Mouse (Mus musculus): ENCODE measurements around the gene Umad1. TPM values are rescaled to one million over a fixed set of nuclear protein-coding genes. Genes with fewer than 3 reads are reported as not detected.

The Umad1 gene
- polyA plus RNA-seq, 1 experiment from 2014 or later: 18.0 TPM

DNA sequence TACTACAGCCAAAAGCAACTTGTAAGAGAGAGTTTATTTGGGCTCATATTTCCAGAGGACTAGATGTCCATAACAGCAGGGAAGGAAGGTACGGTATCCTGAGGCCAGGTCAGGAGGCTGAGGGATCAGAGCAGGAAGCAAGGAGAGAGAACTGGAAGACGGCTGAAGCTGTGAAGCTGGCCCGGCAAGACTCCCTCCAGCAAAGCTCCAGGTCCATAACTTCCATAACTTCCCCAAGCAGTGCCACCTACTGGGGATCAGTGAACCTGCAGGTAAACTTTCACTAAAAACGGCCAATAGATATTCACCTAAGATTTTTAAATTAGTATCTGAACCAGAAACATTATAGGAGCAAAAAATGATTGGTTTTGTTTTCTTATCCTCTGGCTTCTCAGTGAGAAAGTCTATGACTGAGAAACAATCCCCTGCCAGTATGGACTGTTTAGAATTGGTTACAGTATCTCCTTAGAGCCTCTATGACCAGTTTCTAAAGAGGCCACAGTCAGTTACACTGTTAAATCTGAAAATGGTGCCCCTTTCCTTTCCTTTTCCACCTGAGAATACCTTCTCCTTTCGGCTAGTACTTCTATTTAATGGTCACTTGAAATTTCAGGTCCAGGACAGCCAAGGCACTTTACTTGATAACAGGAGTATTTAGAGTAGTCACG is 15.4 kb downstream of the Umad1 start:
- H3K4me2 ChIP-seq (ENCODE audit: low read depth, severe bottlenecking): no peak overlapping the region
- no peak overlapping the region for H3K27ac ChIP-seq (replicated peaks; ENCODE audit: low read depth, low read length)
- no peaks in the 10 kb centered on the region for H3K9me3 ChIP-seq (ENCODE audit: control insufficient read depth, low read length)
- no peaks in the 10 kb centered on the region for H3K4me1 ChIP-seq (ENCODE audit: control insufficient read depth, insufficient read depth, low read length)
- ATAC-seq (ENCODE audit: insufficient number of reproducible peaks, low FRiP score, low TSS enrichment, low read depth): no peak; the same call in 1 of the 2 replicates
- H3K4me3 ChIP-seq (ENCODE audit: low read depth, low read length): no peak overlapping the region
- 39% methylated on average over 6 of the region's 6 CpGs for WGBS
- no peaks in the 10 kb centered on the region for H3K36me3 ChIP-seq (ENCODE audit: control insufficient read depth, insufficient read depth, low read length)
- H3K27me3 ChIP-seq (ENCODE audit: control insufficient read depth, insufficient read depth, low read length): no peaks in the 10 kb centered on the region
- H3K9ac ChIP-seq (ENCODE audit: low read length): no peak overlapping the region
- peak; percentile 76 for DNase-seq (ENCODE audit: low spot score)

DNA sequence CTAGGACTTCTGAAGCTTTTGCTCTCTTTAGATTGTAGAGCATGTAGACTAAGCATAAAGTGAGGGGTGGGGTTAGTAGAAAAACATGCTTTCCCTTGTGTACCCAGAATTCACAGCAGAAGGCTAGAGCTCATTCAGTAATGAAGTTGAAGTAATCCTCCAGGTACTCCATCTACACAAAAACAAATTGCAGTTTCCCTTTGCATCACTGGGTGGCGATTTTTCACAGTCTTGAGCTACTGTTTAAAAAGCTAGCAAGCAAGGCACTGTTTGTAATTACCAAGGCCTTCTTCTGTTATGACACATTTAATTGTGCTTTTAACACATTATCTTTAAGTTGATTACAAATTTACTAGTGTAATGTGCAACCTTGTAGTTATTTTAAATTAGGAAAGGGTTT is 16.0 kb downstream of the Umad1 start:
- H3K9me3 ChIP-seq (ENCODE audit: control insufficient read depth, low read length): no peaks in the 10 kb centered on the region
- peak; percentile 54 for DNase-seq (ENCODE audit: low spot score)
- H3K9ac ChIP-seq (ENCODE audit: low read length): no peak overlapping the region
- H3K4me3 ChIP-seq (ENCODE audit: low read depth, low read length): no peak overlapping the region
- H3K4me2 ChIP-seq (ENCODE audit: low read depth, severe bottlenecking): no peak overlapping the region
- 7% methylated on average over 1 of the region's 1 CpGs for WGBS
- no peak for ATAC-seq (ENCODE audit: insufficient number of reproducible peaks, low FRiP score, low TSS enrichment, low read depth)
- H3K27ac ChIP-seq (replicated peaks; ENCODE audit: low read depth, low read length): no peak overlapping the region
- H3K36me3 ChIP-seq (ENCODE audit: control insufficient read depth, insufficient read depth, low read length): no peaks in the 10 kb centered on the region
- H3K4me1 ChIP-seq (ENCODE audit: control insufficient read depth, insufficient read depth, low read length): no peaks in the 10 kb centered on the region
- H3K27me3 ChIP-seq (ENCODE audit: control insufficient read depth, insufficient read depth, low read length): no peaks in the 10 kb centered on the region

DNA sequence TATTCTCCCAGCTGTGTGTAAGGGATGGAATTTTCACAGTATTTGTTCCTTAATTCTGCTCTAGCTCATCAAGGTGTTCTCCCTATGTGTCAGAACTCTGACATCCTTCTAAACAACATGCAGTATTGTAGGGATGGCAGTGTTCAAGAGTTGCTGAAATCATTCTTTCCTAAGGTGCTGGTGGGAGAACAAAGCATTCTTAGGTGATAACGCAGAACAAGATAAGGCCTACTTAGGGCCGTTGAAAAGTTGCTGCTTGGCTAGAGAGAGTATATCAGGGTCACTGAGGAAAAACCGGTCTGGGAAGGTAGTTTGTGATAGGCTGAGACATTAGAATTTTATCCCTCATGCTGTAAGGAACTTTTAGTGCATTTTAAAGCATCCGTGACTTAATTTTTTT is 17.3 kb downstream of the Umad1 start:
- Histone ChIP-seq H3K4me1 (ENCODE audit: control insufficient read depth, insufficient read depth, low read length) (no peaks in the 10 kb centered on the region), H3K27ac (replicated peaks; ENCODE audit: low read depth, low read length) (no peak overlapping the region), H3K9me3 (ENCODE audit: control insufficient read depth, low read length) (no peaks in the 10 kb centered on the region), H3K4me3 (ENCODE audit: low read depth, low read length) (no peak overlapping the region), H3K4me2 (ENCODE audit: low read depth, severe bottlenecking) (no peak overlapping the region), H3K27me3 (ENCODE audit: control insufficient read depth, insufficient read depth, low read length) (no peaks in the 10 kb centered on the region), H3K36me3 (ENCODE audit: control insufficient read depth, insufficient read depth, low read length) (no peaks in the 10 kb centered on the region), H3K9ac (ENCODE audit: low read length) (no peak overlapping the region)
- DNase-seq (ENCODE audit: low spot score): no peak
- ATAC-seq (ENCODE audit: insufficient number of reproducible peaks, low FRiP score, low TSS enrichment, low read depth): no peak
- WGBS: 77% methylated on average over 4 of the region's 4 CpGs

DNA sequence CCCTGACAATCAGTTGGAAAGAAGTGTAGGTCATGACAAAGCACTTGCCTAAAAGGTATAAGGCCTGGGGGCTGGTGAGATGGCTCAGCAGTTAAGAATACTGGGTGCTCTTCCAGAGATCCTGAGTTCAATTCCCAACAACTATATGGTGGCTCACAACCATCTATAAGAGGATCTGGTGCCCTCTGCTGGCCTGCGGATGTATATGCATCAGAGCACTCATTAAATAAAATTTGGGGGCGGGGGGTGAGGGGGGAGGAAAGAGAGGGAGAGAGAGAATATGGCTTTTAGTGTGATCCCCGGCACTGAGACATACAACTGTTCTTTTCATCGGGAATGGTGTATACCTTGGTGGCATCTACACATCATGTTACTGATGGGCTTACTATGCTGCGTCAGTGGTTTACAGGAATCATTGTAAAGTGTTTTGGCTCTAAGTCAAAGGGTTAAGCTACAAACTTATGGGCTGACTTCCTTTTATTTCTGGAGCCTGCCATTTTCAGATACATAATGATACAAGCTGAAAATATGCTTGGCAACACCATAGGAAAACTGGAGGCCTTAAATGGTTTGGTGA is 19.4 kb downstream of the Umad1 start:
- no peak overlapping the region for H3K27ac ChIP-seq (replicated peaks; ENCODE audit: low read depth, low read length)
- H3K4me1 ChIP-seq (ENCODE audit: control insufficient read depth, insufficient read depth, low read length): no peaks in the 10 kb centered on the region
- ATAC-seq (ENCODE audit: insufficient number of reproducible peaks, low FRiP score, low TSS enrichment, low read depth): no peak
- no peak overlapping the region for H3K4me3 ChIP-seq (ENCODE audit: low read depth, low read length)
- H3K36me3 ChIP-seq (ENCODE audit: control insufficient read depth, insufficient read depth, low read length): no peaks in the 10 kb centered on the region
- 81% methylated on average over 5 of the region's 5 CpGs for WGBS
- H3K27me3 ChIP-seq (ENCODE audit: control insufficient read depth, insufficient read depth, low read length): no peaks in the 10 kb centered on the region
- DNase-seq (ENCODE audit: low spot score): no peak
- H3K4me2 ChIP-seq (ENCODE audit: low read depth, severe bottlenecking): no peak overlapping the region
- no peaks in the 10 kb centered on the region for H3K9me3 ChIP-seq (ENCODE audit: control insufficient read depth, low read length)
- H3K9ac ChIP-seq (ENCODE audit: low read length): no peak overlapping the region

DNA sequence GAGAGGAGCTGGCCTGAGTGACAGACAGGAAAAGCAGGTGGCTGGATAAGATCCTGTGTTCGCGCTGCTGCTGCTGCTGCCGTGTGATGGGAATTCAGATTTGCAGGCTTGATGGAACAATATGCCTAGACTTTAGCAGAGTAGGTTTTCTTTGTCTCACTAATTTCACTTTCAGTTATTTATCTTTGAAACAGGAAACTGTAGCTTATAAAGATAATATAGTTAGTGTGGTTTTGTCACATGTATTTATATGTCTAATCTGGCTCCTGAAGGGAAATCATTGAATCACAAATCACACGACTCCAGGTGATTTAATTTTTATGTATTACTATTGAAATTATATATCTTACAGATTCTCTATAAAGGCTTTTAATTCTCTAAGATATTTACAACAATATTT is 24.2 kb downstream of the Umad1 start:
- Histone ChIP-seq H3K9me3 (ENCODE audit: control insufficient read depth, low read length) (no peaks in the 10 kb centered on the region), H3K9ac (ENCODE audit: low read length) (no peak overlapping the region), H3K4me2 (ENCODE audit: low read depth, severe bottlenecking) (no peak overlapping the region), H3K27me3 (ENCODE audit: control insufficient read depth, insufficient read depth, low read length) (no peaks in the 10 kb centered on the region), H3K4me3 (ENCODE audit: low read depth, low read length) (no peak overlapping the region), H3K4me1 (ENCODE audit: control insufficient read depth, insufficient read depth, low read length) (no peaks in the 10 kb centered on the region), H3K27ac (replicated peaks; ENCODE audit: low read depth, low read length) (no peak overlapping the region), H3K36me3 (ENCODE audit: control insufficient read depth, insufficient read depth, low read length) (no peaks in the 10 kb centered on the region)
- DNase-seq (ENCODE audit: low spot score): no peak
- ATAC-seq (ENCODE audit: insufficient number of reproducible peaks, low FRiP score, low TSS enrichment, low read depth): no peak
- 89% methylated on average over 4 of the region's 4 CpGs for WGBS

DNA sequence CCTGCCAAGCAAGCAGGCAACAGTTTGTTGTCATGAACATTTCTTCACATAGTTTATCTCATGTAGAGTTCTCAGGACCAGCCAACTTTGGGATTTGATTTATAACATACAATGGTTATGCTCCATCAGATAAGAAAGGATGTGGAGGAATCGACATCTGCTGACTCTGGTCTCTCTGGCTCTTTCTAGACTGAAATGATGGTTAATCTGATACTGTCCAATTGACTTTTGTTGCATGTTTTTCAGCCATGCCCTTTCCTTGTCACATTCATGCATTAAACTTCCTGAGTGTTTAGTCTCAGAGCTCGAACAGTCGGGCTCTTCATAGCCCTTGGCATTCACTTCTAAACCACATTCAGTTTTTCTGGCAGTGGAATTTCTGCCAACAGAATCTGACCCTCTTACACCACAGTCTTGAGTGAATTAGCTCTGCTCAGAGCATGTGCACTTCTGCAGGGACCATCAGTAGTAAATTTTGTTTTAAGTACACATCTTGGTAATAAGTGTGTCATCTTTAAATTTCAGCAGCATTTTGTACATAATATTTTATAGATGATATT is 26.4 kb downstream of the Umad1 start:
- Histone ChIP-seq H3K9ac (ENCODE audit: low read length) (no peak overlapping the region), H3K4me1 (ENCODE audit: control insufficient read depth, insufficient read depth, low read length) (no peaks in the 10 kb centered on the region), H3K9me3 (ENCODE audit: control insufficient read depth, low read length) (no peaks in the 10 kb centered on the region), H3K36me3 (ENCODE audit: control insufficient read depth, insufficient read depth, low read length) (no peaks in the 10 kb centered on the region), H3K27me3 (ENCODE audit: control insufficient read depth, insufficient read depth, low read length) (no peaks in the 10 kb centered on the region), H3K4me3 (ENCODE audit: low read depth, low read length) (no peak overlapping the region), H3K27ac (replicated peaks; ENCODE audit: low read depth, low read length) (no peak overlapping the region), H3K4me2 (ENCODE audit: low read depth, severe bottlenecking) (no peak overlapping the region)
- WGBS: 92% methylated on average over 3 of the region's 3 CpGs
- ATAC-seq (ENCODE audit: insufficient number of reproducible peaks, low FRiP score, low TSS enrichment, low read depth): no peak
- no peak for DNase-seq (ENCODE audit: low spot score)

DNA sequence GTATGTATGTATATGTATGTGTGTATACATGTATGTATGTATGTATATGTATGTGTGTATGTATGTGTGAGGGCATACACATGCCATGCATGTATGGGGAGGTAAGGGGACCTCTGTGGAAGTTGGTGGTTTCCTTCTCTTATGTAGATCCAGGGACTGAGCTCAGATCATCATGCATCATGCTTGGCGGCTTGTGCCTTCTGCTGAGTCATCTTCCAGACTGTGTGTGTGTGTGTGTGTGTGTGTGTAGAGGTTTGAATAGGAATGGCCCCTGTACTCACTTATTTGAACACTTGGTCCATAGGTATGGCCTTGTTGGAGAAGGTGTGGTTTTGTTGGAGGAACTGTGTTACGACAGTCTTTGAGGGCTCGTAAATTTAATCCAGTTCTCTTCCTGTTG is 27.1 kb downstream of the Umad1 start:
- no peak for DNase-seq (ENCODE audit: low spot score)
- Histone ChIP-seq H3K36me3 (ENCODE audit: control insufficient read depth, insufficient read depth, low read length) (no peaks in the 10 kb centered on the region), H3K4me3 (ENCODE audit: low read depth, low read length) (no peak overlapping the region), H3K27ac (replicated peaks; ENCODE audit: low read depth, low read length) (no peak overlapping the region), H3K27me3 (ENCODE audit: control insufficient read depth, insufficient read depth, low read length) (no peaks in the 10 kb centered on the region), H3K4me1 (ENCODE audit: control insufficient read depth, insufficient read depth, low read length) (no peaks in the 10 kb centered on the region), H3K9ac (ENCODE audit: low read length) (no peak overlapping the region), H3K9me3 (ENCODE audit: control insufficient read depth, low read length) (no peaks in the 10 kb centered on the region), H3K4me2 (ENCODE audit: low read depth, severe bottlenecking) (no peak overlapping the region)
- 90% methylated on average over 3 of the region's 3 CpGs for WGBS
- ATAC-seq (ENCODE audit: insufficient number of reproducible peaks, low FRiP score, low TSS enrichment, low read depth): no peak

DNA sequence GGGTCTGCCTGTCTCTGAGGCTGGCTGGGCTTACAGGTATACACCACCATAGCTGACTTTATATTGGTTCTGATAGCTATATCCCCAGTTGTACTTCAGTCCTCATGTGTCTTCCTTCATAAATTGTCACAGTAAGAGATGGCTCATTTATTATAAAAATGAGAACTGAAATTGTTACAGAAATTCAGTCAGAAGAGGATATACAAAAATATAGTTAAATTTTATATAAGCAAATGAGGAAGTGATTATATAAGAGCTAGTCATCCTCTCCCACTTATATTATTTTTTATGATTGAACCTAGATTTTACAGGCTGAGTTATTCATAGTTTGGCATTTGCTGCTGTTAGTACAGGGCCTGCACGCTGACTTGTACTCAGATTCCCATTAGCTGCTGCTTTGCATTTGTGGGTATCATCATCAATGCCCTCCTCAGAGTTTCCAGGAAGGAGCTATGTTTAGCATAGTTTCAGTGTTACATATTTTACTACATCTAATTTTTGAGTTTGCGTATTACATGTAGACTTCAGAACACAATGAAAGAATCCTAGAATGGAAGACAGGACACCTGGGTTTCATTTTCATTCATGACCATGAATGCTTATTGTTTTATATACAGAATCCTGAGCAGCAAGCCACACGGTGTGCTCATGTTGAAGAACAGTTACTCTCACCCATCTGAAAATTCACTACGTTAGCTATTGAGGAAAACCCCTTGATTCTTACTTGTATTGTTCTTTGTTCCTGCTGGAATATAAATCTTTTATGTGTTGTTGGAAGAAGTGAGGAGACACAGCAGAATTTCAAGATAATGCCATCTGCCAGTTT is 29.9 kb downstream of the Umad1 start:
- DNase-seq (ENCODE audit: low spot score): no peak
- H3K4me3 ChIP-seq (ENCODE audit: low read depth, low read length): no peak overlapping the region
- no peaks in the 10 kb centered on the region for H3K36me3 ChIP-seq (ENCODE audit: control insufficient read depth, insufficient read depth, low read length)
- H3K4me2 ChIP-seq (ENCODE audit: low read depth, severe bottlenecking): no peak overlapping the region
- no peak overlapping the region for H3K9ac ChIP-seq (ENCODE audit: low read length)
- no peaks in the 10 kb centered on the region for H3K9me3 ChIP-seq (ENCODE audit: control insufficient read depth, low read length)
- WGBS: 93% methylated on average over 4 of the region's 4 CpGs
- no peaks in the 10 kb centered on the region for H3K4me1 ChIP-seq (ENCODE audit: control insufficient read depth, insufficient read depth, low read length)
- H3K27me3 ChIP-seq (ENCODE audit: control insufficient read depth, insufficient read depth, low read length): no peaks in the 10 kb centered on the region
- H3K27ac ChIP-seq (replicated peaks; ENCODE audit: low read depth, low read length): no peak overlapping the region
- no peak for ATAC-seq (ENCODE audit: insufficient number of reproducible peaks, low FRiP score, low TSS enrichment, low read depth)

Data from limb, embryonic 11.5 days (tissue).